Mouse (Mus musculus): Measurements from ENCODE around the gene Cdk15.

DNA sequence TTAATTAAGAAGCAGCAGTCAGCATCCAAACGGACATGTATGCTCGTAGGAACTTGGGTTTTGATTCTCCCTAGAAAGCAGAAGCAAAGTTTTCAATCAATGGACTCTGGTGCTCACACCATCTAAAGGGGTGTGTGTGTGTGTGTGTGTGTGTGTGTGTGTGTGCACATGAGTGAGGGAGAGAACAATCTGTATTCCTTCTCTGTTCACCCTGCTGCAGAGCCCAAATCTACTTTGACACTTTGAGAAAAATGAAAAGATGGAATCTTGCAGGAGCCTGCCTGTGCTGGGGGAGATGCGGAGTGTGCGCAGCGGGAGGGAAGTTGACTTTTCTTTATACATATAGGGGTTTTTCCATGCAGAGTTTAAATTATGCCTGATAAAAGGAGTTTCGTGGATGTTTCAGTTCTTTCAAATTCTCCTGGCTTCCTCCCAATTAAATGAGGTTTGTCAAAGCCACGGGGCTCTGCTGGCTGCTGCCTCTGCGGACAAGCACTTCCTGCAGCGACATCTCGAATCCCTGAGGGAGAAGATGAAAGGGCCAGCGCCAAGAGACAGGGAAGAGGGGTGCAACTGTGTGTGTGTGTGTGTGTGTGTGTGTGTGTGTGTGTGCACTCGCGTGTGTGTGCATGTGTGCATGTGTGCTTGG, 76.2 kb downstream of the Cdk15 start:
- no peak for TF ChIP-seq CTCF (IDR thresholded peaks at IDR 0.05; ENCODE audit: low read depth)
- TF ChIP-seq EP300 (IDR thresholded peaks at IDR 0.05; ENCODE audit: low read depth): no peak

All from liver, postnatal 0 days (tissue).